Mouse (Mus musculus) heart, postnatal 10 days (tissue): ENCODE results near the gene Tmem131l. TPM values are rescaled to one million over a fixed set of nuclear protein-coding genes. Genes with fewer than 3 reads are reported as not detected.

Source experiments
- DNase-seq, 2 experiments: peaks; one replicate each; pipeline ENCODE4 v3.0.0; 2021
- intact Hi-C: fragments of 180-260 bp; cut with DNase I; formaldehyde crosslinking; loops from one replicate; pipeline ENCODE4 v1.15.1; 2025
- total RNA-seq, 2 experiments: library from RNA; stranded (reverse); gene quantifications; 2 replicates each; pipeline ENCODE4 v1.2.3; 2021

Gene Tmem131l
- 10 to 100 TPM; 31.4 to 32.6 TPM for total RNA-seq

GRCm38 (mm10) chr3:84039646-84040475 is at the start of gene Tmem131l:
Tmem131l (minus strand) TSS chr3:84040175.
- intact Hi-C loops = loop anchor here (2.0 to 5.0 kb wide), 4 partner anchors 47 to 117 kb away; partner anchors contain the start of gene Mnd1
- peak; percentile 84 for DNase-seq

GRCm38 (mm10) chr3:84086921-84087320 is 46.9 kb upstream of the Tmem131l start:
- DNase-seq = no peak
- intact Hi-C loops = no loop called here

GRCm38 (mm10) chr3:84086337-84086736 is 46.4 kb upstream of the Tmem131l start:
- no peak for DNase-seq
- intact Hi-C loops = no loop called here

- intact Hi-C loops = no loop called here
- DNase-seq = no peak
These were observed 45.5 kb upstream of the Tmem131l start for GRCm38 (mm10) chr3:84085429-84085828.

GRCm38 (mm10) chr3:84081208-84081722 is 41.3 kb upstream of the Tmem131l start:
- no peak for DNase-seq
- intact Hi-C loops = no loop called here

GRCm38 (mm10) chr3:84080074-84080473 is 40.1 kb upstream of the Tmem131l start:
- DNase-seq = no peak
- intact Hi-C loops = no loop called here

GRCm38 (mm10) chr3:84077505-84077904 is 37.5 kb upstream of the Tmem131l start:
- DNase-seq = peak; percentile 33 to 37

GRCm38 (mm10) chr3:84076543-84077332 is 36.8 kb upstream of the Tmem131l start:
- no peak for DNase-seq
- intact Hi-C loops = no loop called here

More at GRCm38 (mm10) chr3:84077505-84077904, 37.5 kb upstream of the Tmem131l start:
- intact Hi-C loops = no loop called here

- no peak for DNase-seq
- intact Hi-C loops = no loop called here
These were observed 35.5 kb upstream of the Tmem131l start for GRCm38 (mm10) chr3:84075516-84075915.

GRCm38 (mm10) chr3:84074777-84075176 is 34.8 kb upstream of the Tmem131l start:
- intact Hi-C loops = no loop called here
- DNase-seq = no peak

- DNase-seq = no peak
- intact Hi-C loops = no loop called here
These were observed 31.7 kb upstream of the Tmem131l start for GRCm38 (mm10) chr3:84071641-84072040.

GRCm38 (mm10) chr3:84070811-84071210 is 30.8 kb upstream of the Tmem131l start:
- intact Hi-C loops = no loop called here
- DNase-seq = no peak

- intact Hi-C loops = no loop called here
- no peak for DNase-seq
These were observed 29.1 kb upstream of the Tmem131l start for GRCm38 (mm10) chr3:84068831-84069709.

GRCm38 (mm10) chr3:84065825-84066224 is 25.9 kb upstream of the Tmem131l start:
- intact Hi-C loops = no loop called here
- no peak for DNase-seq

- intact Hi-C loops = no loop called here
- no peak for DNase-seq
These were observed 23.5 kb upstream of the Tmem131l start for GRCm38 (mm10) chr3:84063369-84063914.

- intact Hi-C loops = no loop called here
- peak; percentile 28 to 30 for DNase-seq
These were observed 21.8 kb upstream of the Tmem131l start for GRCm38 (mm10) chr3:84061523-84062453.

GRCm38 (mm10) chr3:84060946-84061345 is 21.0 kb upstream of the Tmem131l start:
- no peak for DNase-seq
- intact Hi-C loops = no loop called here

GRCm38 (mm10) chr3:84060128-84060527 is 20.2 kb upstream of the Tmem131l start:
- DNase-seq = no peak
- intact Hi-C loops = no loop called here

GRCm38 (mm10) chr3:84059676-84060075 is 19.7 kb upstream of the Tmem131l start:
- intact Hi-C loops = no loop called here

More at GRCm38 (mm10) chr3:84059676-84060075, 19.7 kb upstream of the Tmem131l start:
- DNase-seq = no peak
